Mouse (Mus musculus): ENCODE measurements around the gene Cyp2b19. TPM values are rescaled to one million over a fixed set of nuclear protein-coding genes. Genes with fewer than 3 reads are reported as not detected.
"Not testable (repeated sequence)": the region's sequence is repeated elsewhere in the genome, so short reads cannot be mapped to it uniquely, and the experiment has no call there.

Cyp2b19 gene
- polyA plus RNA-seq, 1 experiment from 2014 or later, result not detected

DNA sequence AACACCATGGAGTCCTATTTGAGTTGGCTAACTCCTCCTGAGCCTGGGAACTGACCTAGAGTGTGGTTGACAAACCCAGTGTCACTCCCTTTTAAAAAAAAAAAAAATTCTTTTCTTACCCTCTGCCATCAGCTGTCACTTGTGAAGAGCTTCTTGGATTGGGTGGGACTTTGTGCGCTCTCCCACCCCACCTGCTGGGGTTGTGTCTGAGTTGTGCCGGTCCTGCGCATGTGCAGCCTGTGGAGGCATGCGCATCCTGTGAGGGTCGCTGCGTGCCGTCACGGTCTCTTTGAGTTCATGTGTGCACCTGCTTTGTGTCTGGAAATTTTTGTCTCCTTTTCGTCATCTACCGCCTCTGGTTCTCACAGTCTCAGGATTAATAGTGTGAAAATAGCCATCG is 23.6 kb downstream of the Cyp2b19 start:
- Histone ChIP-seq H3K36me3 (no peaks in the 10 kb centered on the region), H3K27ac (no peak overlapping the region), H3K9me3 (no peaks in the 10 kb centered on the region), H3K4me1 (no peaks in the 10 kb centered on the region), H3K4me3 (no peak overlapping the region), H3K9ac (no peak overlapping the region), H3K27me3 (no peaks in the 10 kb centered on the region), H3K4me2 (replicated peaks) (no peak overlapping the region)
- WGBS, result 10% methylated on average over 11 of the region's 11 CpGs
- ATAC-seq (ENCODE audit: low FRiP score, low read depth), result no peak

DNA sequence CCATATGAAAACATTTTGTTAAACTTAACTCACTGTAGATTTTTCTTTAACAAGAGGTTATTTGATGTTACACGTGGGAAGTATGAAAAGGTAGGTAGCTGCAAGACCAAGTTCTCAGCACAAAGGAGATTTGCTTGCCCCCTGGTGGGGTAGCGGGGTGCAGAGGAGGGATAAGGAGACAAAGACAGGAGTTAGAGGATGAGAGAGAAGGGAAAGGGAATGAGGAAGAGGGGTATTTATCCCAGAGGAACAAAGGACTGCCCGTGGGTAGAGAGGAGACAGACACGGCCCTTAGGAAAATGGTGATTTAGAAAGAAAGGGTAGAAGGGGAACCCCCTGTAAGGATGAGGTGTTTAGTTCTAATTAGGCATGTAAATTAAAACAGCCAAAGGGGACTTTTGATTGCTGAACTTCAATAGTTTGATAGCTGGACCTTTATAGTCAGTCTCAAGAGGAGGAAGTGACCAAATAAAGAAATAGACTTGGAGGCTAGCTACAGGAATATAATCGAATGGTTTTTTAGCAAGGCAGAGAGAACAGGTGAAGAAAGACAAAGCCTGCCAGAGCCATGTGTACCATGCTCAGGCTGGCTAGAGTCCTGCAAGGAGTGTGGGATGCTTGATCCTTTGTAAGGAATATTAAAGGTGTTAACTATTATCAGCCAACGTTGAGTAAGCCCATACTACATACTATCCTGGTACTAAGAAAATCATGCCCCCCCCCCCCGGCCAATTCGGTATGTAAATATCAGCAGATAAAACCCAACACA is 24.2 kb downstream of the Cyp2b19 start:
- Histone ChIP-seq H3K4me3 (no peak overlapping the region), H3K27me3 (no peaks in the 10 kb centered on the region), H3K36me3 (no peaks in the 10 kb centered on the region), H3K4me1 (no peaks in the 10 kb centered on the region), H3K27ac (no peak overlapping the region), H3K4me2 (replicated peaks) (no peak overlapping the region), H3K9me3 (no peaks in the 10 kb centered on the region), H3K9ac (no peak overlapping the region)
- 21% methylated on average over 8 of the region's 8 CpGs for WGBS
- no peak for ATAC-seq (ENCODE audit: low FRiP score, low read depth)

DNA sequence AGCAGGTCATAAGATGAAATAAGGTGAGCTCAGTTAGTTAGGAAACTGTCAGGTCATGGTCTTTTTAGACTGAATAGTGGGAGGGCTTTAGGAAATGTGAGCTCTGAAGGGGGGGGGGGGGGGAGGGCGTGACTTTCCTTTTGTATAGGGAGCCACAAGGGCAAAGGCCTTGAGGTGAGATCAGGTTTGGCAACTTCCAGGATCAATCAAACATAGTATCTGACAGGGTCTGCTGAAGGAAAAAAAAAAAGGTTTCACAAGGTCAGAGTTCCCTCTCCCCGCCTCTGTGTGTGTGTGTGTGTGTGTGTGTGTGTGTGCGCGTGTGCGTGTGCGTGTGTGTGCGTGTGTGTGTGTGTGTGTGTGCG is 24.8 kb downstream of the Cyp2b19 start:
- H3K4me3 ChIP-seq, result no peak overlapping the region
- no peaks in the 10 kb centered on the region for H3K9me3 ChIP-seq
- H3K9ac ChIP-seq, result no peak overlapping the region
- H3K27me3 ChIP-seq, result no peaks in the 10 kb centered on the region
- no peak for ATAC-seq (ENCODE audit: low FRiP score, low read depth)
- H3K27ac ChIP-seq, result no peak overlapping the region
- 38% methylated on average over 5 of the region's 8 CpGs for WGBS
- no peaks in the 10 kb centered on the region for H3K4me1 ChIP-seq
- no peak overlapping the region for H3K4me2 ChIP-seq (replicated peaks)
- H3K36me3 ChIP-seq, result no peaks in the 10 kb centered on the region

DNA sequence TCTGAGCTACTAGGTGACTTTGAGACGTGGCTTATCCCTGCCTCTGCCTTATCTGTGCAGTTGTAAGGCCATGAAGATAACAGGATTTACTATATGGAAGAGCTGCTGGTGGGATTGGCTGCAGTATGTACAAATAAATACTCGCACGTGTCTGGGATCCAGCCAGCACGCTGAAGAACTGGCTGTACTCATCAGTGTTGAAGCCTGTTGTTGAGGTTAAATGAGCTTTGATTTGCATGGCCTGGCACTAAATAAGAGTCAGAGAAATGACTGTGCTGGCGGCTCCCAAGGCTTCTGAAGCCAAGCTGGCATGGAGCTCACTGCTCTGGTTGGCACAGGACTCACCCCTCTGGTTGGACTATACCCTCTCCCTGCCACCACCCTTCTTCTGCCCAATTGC is 26.2 kb downstream of the Cyp2b19 start:
- Histone ChIP-seq H3K36me3 (no peaks in the 10 kb centered on the region), H3K4me3 (no peak overlapping the region), H3K9ac (no peak overlapping the region), H3K9me3 (no peaks in the 10 kb centered on the region), H3K27me3 (no peaks in the 10 kb centered on the region), H3K27ac (no peak overlapping the region), H3K4me2 (replicated peaks) (no peak overlapping the region), H3K4me1 (no peaks in the 10 kb centered on the region)
- ATAC-seq (ENCODE audit: low FRiP score, low read depth), result no peak
- WGBS, result 65% methylated on average over 5 of the region's 5 CpGs

DNA sequence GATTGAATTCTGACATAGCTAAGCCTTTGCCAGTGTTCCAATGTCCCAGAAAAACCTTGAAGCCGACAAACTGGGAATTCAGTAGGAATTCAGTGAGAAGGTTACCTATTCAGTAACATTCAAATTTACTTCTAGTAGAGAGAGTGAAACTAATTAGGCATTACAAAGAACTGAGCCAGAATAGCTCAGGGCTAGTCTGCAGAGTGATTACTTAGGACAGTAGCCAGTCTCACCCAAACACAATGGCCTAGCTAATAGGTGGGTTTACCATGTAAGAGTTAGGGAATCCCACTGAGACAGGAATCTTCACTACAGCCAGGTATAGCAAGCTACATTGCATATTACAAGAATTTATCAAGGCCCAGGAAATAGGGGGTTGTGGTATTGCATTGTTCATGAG is 29.1 kb downstream of the Cyp2b19 start:
- not testable (repeated sequence) for H3K9me3 ChIP-seq; H3K9ac ChIP-seq; H3K4me2 ChIP-seq (replicated peaks); H3K36me3 ChIP-seq; H3K4me1 ChIP-seq; ATAC-seq (ENCODE audit: low FRiP score, low read depth); H3K4me3 ChIP-seq; H3K27me3 ChIP-seq; H3K27ac ChIP-seq
- WGBS, result 39% methylated on average over 1 of the region's 1 CpGs

DNA sequence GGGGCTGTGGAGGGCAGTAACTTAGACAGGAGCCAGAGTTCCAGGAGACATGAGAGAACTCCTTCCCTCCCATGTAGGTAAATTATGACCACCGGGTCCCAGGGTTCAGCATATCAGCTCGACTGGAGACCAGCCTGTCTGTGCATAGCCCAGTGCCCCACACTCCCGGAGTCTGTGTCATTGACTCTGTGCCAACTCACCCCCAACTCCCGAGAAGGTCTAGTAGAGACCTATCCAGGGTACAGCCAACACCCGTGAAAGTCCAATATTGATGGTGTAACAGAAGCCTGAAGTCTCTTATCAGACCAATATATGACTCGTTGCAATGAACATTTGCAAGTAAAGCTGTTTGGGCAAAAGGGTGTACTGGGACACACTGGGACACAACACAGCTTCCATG is 33.0 kb downstream of the Cyp2b19 start:
- WGBS, result 74% methylated on average over 6 of the region's 6 CpGs
- ATAC-seq (ENCODE audit: low FRiP score, low read depth), result no peak
- Histone ChIP-seq H3K4me3 (no peak overlapping the region), H3K4me2 (replicated peaks) (no peak overlapping the region), H3K27me3 (no peaks in the 10 kb centered on the region), H3K36me3 (no peaks in the 10 kb centered on the region), H3K9me3 (peaks cover 7% of the 10 kb centered on the region), H3K9ac (no peak overlapping the region), H3K27ac (no peak overlapping the region), H3K4me1 (no peaks in the 10 kb centered on the region)

DNA sequence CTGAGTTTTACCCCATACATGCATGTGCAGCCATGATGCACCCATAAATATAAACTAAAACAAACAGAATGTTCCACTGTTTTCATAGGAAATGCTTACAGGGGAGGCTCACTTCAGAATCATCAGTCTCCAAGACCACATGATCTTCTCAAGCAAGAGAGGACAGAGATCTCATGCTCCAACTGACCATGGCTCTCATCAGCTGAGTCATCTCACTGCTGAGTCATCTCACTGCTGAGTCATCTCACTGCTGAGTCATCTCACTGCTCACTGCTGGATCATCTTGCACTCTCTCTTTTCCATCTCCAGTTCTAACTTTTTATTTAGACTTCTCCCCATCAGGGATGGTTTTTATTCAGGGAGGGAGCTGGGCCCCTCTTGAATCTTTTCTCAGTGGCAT is 43.2 kb downstream of the Cyp2b19 start:
- Histone ChIP-seq H3K36me3 (no peaks in the 10 kb centered on the region), H3K27me3 (no peaks in the 10 kb centered on the region), H3K9ac (no peak overlapping the region), H3K9me3 (0 out of 2 replicates have a peak, but pooled peaks cover 3% of the 10 kb centered on the region), H3K4me1 (no peaks in the 10 kb centered on the region), H3K4me3 (no peak overlapping the region), H3K4me2 (replicated peaks) (no peak overlapping the region), H3K27ac (no peak overlapping the region)
- no peak for ATAC-seq (ENCODE audit: low FRiP score, low read depth)

DNA sequence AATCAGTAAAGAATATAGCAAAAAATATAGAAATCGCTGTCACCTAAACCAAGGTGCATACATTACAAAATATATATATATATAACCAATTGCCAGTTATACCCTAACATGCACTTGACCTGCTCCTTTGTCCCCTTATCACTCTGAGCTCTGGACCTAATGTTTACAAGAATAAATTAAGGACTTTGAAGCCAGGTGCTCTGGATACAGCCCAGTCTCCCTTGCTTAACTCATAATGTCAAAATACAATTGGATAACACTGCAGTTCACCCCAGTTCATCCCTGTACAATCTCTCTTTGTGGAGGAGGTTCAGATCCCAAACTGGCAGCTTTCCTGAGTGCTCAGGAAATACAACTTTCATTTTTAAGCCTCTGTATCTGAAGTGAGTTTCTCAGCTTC is 44.1 kb downstream of the Cyp2b19 start:
- H3K4me1 ChIP-seq, result no peaks in the 10 kb centered on the region

DNA sequence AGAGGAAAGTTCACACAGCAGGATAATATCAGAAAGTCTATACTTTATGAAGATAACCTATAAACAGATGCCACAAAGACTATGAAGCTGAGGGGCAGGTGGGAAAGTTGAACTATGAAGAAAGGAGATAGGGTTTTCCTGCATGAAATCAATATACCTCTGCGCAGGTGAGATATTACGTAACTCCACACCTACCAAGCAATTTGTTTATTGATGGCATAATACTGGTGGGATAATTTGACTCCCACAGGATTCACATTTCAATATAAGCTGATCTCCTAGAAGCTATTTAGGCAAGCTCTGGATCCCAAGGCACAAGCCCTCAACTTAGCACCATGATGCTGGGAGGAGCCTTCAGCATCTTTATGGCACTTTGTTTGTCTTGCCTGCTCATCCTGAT is 51.6 kb downstream of the Cyp2b19 start, which contains the start of gene Cyp2g1:
TSS of gene Cyp2g1 (plus strand) at position 301 of the 400 bp plus-strand sequence.
- H3K4me2 ChIP-seq (replicated peaks), result no peak within 1 kb of the TSS
- no peak within 1 kb of the TSS for H3K4me3 ChIP-seq
- H3K27ac ChIP-seq, result no peak within 1 kb of the TSS
- no peaks in the 10 kb centered on the region for H3K9me3 ChIP-seq
- H3K4me1 ChIP-seq, result no peaks in the 10 kb centered on the region
- no peaks in the 10 kb centered on the region for H3K36me3 ChIP-seq
- ATAC-seq (ENCODE audit: low FRiP score, low read depth), result no peak
- H3K27me3 ChIP-seq, result no peaks in the 10 kb centered on the region
- H3K9ac ChIP-seq, result no peak within 1 kb of the TSS
- WGBS, result 94% methylated on average over 2 of the region's 2 CpGs

More for the DNA sequence above, 44.1 kb downstream of the Cyp2b19 start:
- no peak overlapping the region for H3K4me2 ChIP-seq (replicated peaks)
- H3K9ac ChIP-seq, result no peak overlapping the region
- no peaks in the 10 kb centered on the region for H3K36me3 ChIP-seq
- no peak overlapping the region for H3K4me3 ChIP-seq
- 97% methylated on average over 1 of the region's 1 CpGs for WGBS
- H3K9me3 ChIP-seq, result 0 out of 2 replicates have a peak, but pooled peaks cover 3% of the 10 kb centered on the region
- H3K27me3 ChIP-seq, result no peaks in the 10 kb centered on the region
- ATAC-seq (ENCODE audit: low FRiP score, low read depth), result no peak
- no peak overlapping the region for H3K27ac ChIP-seq

Other genes starting within 250 kb of the Cyp2b19 start
- not detected in 2 replicates for gene Nlrp9a, start 222.1 kb upstream of the Cyp2b19 start, polyA plus RNA-seq (2015; fragmentation: Nextera tagmentation; extraction: Ambion mirVana)
- not detected in 2 replicates for gene Vmn1r185, start 138.7 kb upstream of the Cyp2b19 start, polyA plus RNA-seq (2015; fragmentation: Nextera tagmentation; extraction: Ambion mirVana)
- gene Cyp2b23, start 70.7 kb upstream of the Cyp2b19 start, polyA plus RNA-seq (2015; fragmentation: Nextera tagmentation; extraction: Ambion mirVana), result not detected in 2 replicates
- not detected in 2 replicates for gene Cyp2g1, start 51.8 kb downstream of the Cyp2b19 start, polyA plus RNA-seq (2015; fragmentation: Nextera tagmentation; extraction: Ambion mirVana)
- not detected in 2 replicates for gene Cyp2a5, start 78.2 kb downstream of the Cyp2b19 start, polyA plus RNA-seq (2015; fragmentation: Nextera tagmentation; extraction: Ambion mirVana)
- not detected in 2 replicates for gene Cyp2a22, start 182.2 kb downstream of the Cyp2b19 start, polyA plus RNA-seq (2015; fragmentation: Nextera tagmentation; extraction: Ambion mirVana)